Mouse (Mus musculus) testis, postnatal 14 days (tissue): ENCODE measurements around the gene 4930469K13Rik.

Experiments used
- DNase-seq: peaks from one replicate; pipeline ENCODE4 v3.0.0; 2021; ENCODE audit warnings: low spot score

The 4930469K13Rik gene

GRCm38 (mm10) chr11:33938561-33939274 lies 159.6 kb downstream of the 4930469K13Rik start:
- no peak for DNase-seq

DNA sequence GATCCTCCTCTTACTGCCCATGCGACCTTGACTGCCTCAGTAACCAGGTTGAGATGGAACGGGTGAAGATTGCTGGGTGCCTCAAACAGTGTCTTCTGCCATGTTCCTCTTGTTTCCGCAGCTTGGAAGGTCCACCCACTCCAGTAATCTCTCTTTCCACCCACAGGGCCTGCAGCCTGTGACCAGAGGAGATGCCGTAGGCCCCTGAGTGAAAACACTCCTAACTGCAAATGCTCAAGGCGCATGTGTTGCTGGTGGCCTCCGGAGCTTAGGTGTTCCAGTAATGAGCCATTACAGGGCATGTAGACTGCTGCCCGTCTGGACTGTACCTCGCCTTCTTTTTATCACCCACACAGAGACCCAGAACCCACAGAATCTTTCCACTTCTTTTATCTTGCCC lies 160.7 kb downstream of the 4930469K13Rik start:
- no peak for DNase-seq

DNA sequence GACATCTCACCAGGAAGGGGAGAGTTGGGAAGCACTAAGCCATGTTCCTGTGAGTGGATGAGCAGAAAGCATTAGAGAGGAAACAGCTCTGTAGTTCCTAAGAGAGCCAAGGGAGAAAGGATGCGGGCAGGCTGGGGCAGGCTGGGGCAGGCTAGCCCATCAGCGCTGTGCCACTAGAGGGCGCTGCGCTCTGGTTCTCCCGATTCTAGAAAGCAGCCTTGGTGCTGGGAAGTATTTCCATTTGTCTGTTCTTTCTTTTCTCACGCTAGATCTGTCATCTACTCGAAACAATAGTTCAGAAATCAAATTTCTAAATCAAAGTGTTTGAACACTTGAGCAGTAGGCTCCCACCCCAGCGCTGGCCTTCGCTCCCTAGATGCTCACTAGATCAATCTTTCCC lies 164.1 kb downstream of the 4930469K13Rik start:
- DNase-seq = peak; percentile 50

DNA sequence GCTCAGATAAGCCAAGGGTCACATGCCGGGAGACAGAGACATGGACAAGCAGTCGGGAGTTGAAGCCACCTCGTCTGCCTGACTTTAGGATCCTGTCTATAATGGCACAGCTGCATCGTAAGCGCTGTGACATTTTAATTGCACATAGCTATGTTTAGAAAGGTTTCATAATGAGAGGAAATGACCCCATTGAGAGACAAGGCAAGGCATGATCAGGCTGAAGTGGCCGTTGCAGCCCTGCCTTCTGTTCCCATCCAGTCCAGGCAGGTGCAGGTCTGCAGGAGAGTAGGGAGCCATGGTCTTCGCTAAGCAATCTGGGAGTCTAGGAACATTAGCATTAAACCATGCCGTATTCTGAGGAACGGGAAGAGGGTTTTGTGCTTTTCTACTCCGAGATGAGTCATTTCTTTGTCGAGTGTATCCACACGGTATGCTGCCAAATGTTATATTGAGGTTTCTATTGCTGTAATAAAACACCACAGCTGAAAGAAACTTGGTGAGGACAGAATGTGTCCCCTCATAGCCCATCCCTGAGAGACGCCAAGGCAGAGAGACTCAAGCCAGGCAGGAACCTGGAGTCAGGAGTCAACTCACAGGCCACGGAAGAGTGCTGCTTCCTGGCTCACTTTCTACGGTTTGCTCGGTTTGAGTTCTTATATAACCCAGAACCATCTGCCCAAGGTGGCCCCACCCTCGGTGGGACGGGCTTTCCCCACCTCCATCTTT lies 165.8 kb downstream of the 4930469K13Rik start:
- DNase-seq = no peak

- no peak for DNase-seq
These were observed 166.4 kb downstream of the 4930469K13Rik start for GRCm38 (mm10) chr11:33931836-33932385.

GRCm38 (mm10) chr11:33929412-33929811 lies 168.9 kb downstream of the 4930469K13Rik start:
- DNase-seq = no peak

GRCm38 (mm10) chr11:33928658-33929057 lies 169.7 kb downstream of the 4930469K13Rik start:
- DNase-seq = no peak

GRCm38 (mm10) chr11:33927836-33928235 lies 170.5 kb downstream of the 4930469K13Rik start:
- DNase-seq = no peak

GRCm38 (mm10) chr11:33927321-33927720 lies 171.0 kb downstream of the 4930469K13Rik start:
- DNase-seq = no peak

- DNase-seq = no peak
These were observed 171.8 kb downstream of the 4930469K13Rik start for GRCm38 (mm10) chr11:33926551-33926950.

GRCm38 (mm10) chr11:33925778-33926177 lies 172.6 kb downstream of the 4930469K13Rik start:
- no peak for DNase-seq
